Mouse (Mus musculus) liver, embryonic 11.5 days (tissue): Measurements from ENCODE around the gene Prdm2. TPM values are rescaled to one million over a fixed set of nuclear protein-coding genes. Genes with fewer than 3 reads are reported as not detected.

Experiments
- ATAC-seq: fragments of 200-750 bp; cut with Nextera tagmentation; replicated peaks from 2 replicates; pipeline ENCODE4 v1.8.0; 2017; ENCODE audit warnings: moderate number of reproducible peaks, mild to moderate bottlenecking, moderate TSS enrichment, moderate library complexity; ENCODE audit not compliant: low FRiP score
- DNase-seq: peaks from one replicate; pipeline ENCODE4 v3.0.0-alpha.2; 2017; ENCODE audit warnings: low spot score
- H3K27ac ChIP-seq: fragments of 300-500 bp; sonication (generic); 2 replicates; pipeline ENCODE4 v1.5.1; 2014; ENCODE audit warnings: mild to moderate bottlenecking, low read depth, low read length, control low read depth
- H3K27me3 ChIP-seq: fragments of 300-500 bp; sonication (generic); replicated peaks from 2 replicates; pipeline ENCODE4 v1.6.1; 2014; ENCODE audit warnings: low read length, mixed read lengths; ENCODE audit not compliant: control insufficient read depth, insufficient read depth
- H3K36me3 ChIP-seq: fragments of 300-500 bp; sonication (generic); 2 replicates; pipeline ENCODE4 v1.6.1; 2014; ENCODE audit warnings: mild to moderate bottlenecking, low read length, moderate library complexity, mixed read lengths; ENCODE audit not compliant: control insufficient read depth, insufficient read depth
- H3K4me1 ChIP-seq: fragments of 300-500 bp; sonication (generic); replicated peaks from 2 replicates; pipeline ENCODE4 v1.6.1; 2014; ENCODE audit warnings: low read length, mixed read lengths; ENCODE audit not compliant: control insufficient read depth, insufficient read depth
- H3K4me2 ChIP-seq: fragments of 300-500 bp; sonication (generic); 2 replicates; pipeline ENCODE4 v1.6.1; 2014; ENCODE audit warnings: mild to moderate bottlenecking, control low read depth, moderate library complexity
- H3K4me3 ChIP-seq: fragments of 300-500 bp; sonication (generic); 2 replicates; pipeline ENCODE4 v1.5.1; 2014; ENCODE audit warnings: low read depth, low read length, control low read depth
- H3K9ac ChIP-seq: fragments of 300-500 bp; sonication (generic); 2 replicates; pipeline ENCODE4 v1.6.1; 2014; ENCODE audit warnings: low read depth, low read length, control low read depth
- H3K9me3 ChIP-seq: fragments of 300-500 bp; sonication (generic); 2 replicates; pipeline ENCODE4 v1.6.1; 2016; ENCODE audit warnings: low read length, inconsistent platforms, mixed read lengths; ENCODE audit not compliant: control insufficient read depth
- WGBS: fragments of 180-500 bp; shearing (Covaris S2); extraction: QIAGEN DNeasy Blood & Tissue Kit; methylation state at CpG from one replicate; pipeline ENCODE4 v1.1.7; 2014; 5-methylcytosine and 5-hydroxymethylcytosine counted together
- microRNA-seq: library from miRNA; unstranded; fragments of <30 nt; microRNA quantifications from one replicate; pipeline ENCODE4, GENCODE M21; 2017; ENCODE audit warnings: borderline number of aligned reads
- polyA plus RNA-seq: library from polyadenylated mRNA; unstranded; fragments of >200 nt; fragmentation: Nextera tagmentation; extraction: Ambion mirVana; gene quantifications from 2 replicates; pipeline ENCODE4 v1.2.1, GENCODE M21; 2014

Prdm2 gene
- polyA plus RNA-seq, 1 experiment from 2014 or later = 8.3 TPM

GRCm38 (mm10) chr4:143058765-143059344 lies 153.9 kb downstream of the Prdm2 start:
- no peaks in the 10 kb centered on the region for H3K9me3 ChIP-seq
- ATAC-seq (no peak), DNase-seq (no peak)
- H3K27ac ChIP-seq = no peak overlapping the region
- H3K4me3 ChIP-seq = no peak overlapping the region
- 84% methylated on average over 12 of the region's 12 CpGs for WGBS
- no peak overlapping the region for H3K4me2 ChIP-seq
- no peak overlapping the region for H3K9ac ChIP-seq
- no peaks in the 10 kb centered on the region for H3K36me3 ChIP-seq
- no peaks in the 10 kb centered on the region for H3K4me1 ChIP-seq
- H3K27me3 ChIP-seq = no peaks in the 10 kb centered on the region

Small RNA genes lying within 50 kb of the gene (microRNA-seq; reads per million reads assigned to microRNA genes)
- gene Mir7021 = 3.2 reads per million

Other genes starting within 250 kb of the Prdm2 start
- 5.5 and 6.0 TPM in 2 replicates for gene Pdpn, start 86.6 kb upstream of the Prdm2 start, polyA plus RNA-seq
- gene Lrrc38, start 136.8 kb upstream of the Prdm2 start, polyA plus RNA-seq = not detected in 2 replicates
- gene Pramel1, start 181.4 kb upstream of the Prdm2 start, polyA plus RNA-seq = not detected in 2 replicates
- gene Pramef8, start 199.4 kb upstream of the Prdm2 start, polyA plus RNA-seq = 9.0 and 11.5 TPM in 2 replicates
- gene Oog4, start 237.3 kb upstream of the Prdm2 start, polyA plus RNA-seq = not detected in 2 replicates